Mouse (Mus musculus) heart, embryonic 11.5 days (tissue): ENCODE results near the gene Hdac10. TPM values are rescaled to one million over a fixed set of nuclear protein-coding genes. Genes with fewer than 3 reads are reported as not detected.
A peak's percentile ranks its signal among the peaks of the same experiment; 100 is the strongest.

Source experiments
- ATAC-seq: fragments of 200-750 bp; cut with Nextera tagmentation; replicated peaks from 2 replicates; pipeline ENCODE4 v1.8.0; 2017; ENCODE audit warnings: moderate library complexity; ENCODE audit not compliant: insufficient number of reproducible peaks, low FRiP score, low TSS enrichment
- H3K27ac ChIP-seq: fragments of 300-500 bp; sonication (generic); 2 replicates; pipeline ENCODE4 v1.5.1; 2014; ENCODE audit warnings: mild to moderate bottlenecking, low read depth, low read length
- H3K27me3 ChIP-seq: fragments of 300-500 bp; sonication (generic); 2 replicates; pipeline ENCODE4 v1.6.1; 2014; ENCODE audit warnings: mild to moderate bottlenecking, low read length, mixed read lengths; ENCODE audit not compliant: control insufficient read depth, insufficient read depth
- H3K36me3 ChIP-seq: fragments of 300-500 bp; sonication (generic); 2 replicates; pipeline ENCODE4 v1.6.1; 2014; ENCODE audit warnings: mild to moderate bottlenecking, low read length, moderate library complexity, mixed read lengths; ENCODE audit not compliant: control insufficient read depth, insufficient read depth
- H3K4me1 ChIP-seq: fragments of 300-500 bp; sonication (generic); 2 replicates; pipeline ENCODE4 v1.6.1; 2014; ENCODE audit warnings: low read length; ENCODE audit not compliant: control insufficient read depth, insufficient read depth
- H3K4me2 ChIP-seq: fragments of 300-500 bp; sonication (generic); 2 replicates; pipeline ENCODE4 v1.6.1; 2014; ENCODE audit warnings: mild to moderate bottlenecking, moderate library complexity
- H3K4me3 ChIP-seq: fragments of 300-500 bp; sonication (generic); 2 replicates; pipeline ENCODE4 v1.5.1; 2014; ENCODE audit warnings: low read depth, low read length
- H3K9ac ChIP-seq: fragments of 300-500 bp; sonication (generic); 2 replicates; pipeline ENCODE4 v1.6.1; 2014; ENCODE audit warnings: mild to moderate bottlenecking, low read depth, low read length, moderate library complexity
- H3K9me3 ChIP-seq: fragments of 300-500 bp; sonication (generic); replicated peaks from 2 replicates; pipeline ENCODE4 v1.6.1; 2016; ENCODE audit warnings: low read length; ENCODE audit not compliant: control insufficient read depth
- WGBS: fragments of 180-500 bp; shearing (Covaris S2); extraction: QIAGEN DNeasy Blood & Tissue Kit; methylation state at CpG from one replicate; pipeline ENCODE4 v1.1.7; 2014; ENCODE audit not compliant: insufficient replicate concordance; 5-methylcytosine and 5-hydroxymethylcytosine counted together
- polyA plus RNA-seq: library from polyadenylated mRNA; unstranded; fragments of >200 nt; fragmentation: Nextera tagmentation; extraction: Ambion mirVana; gene quantifications from 2 replicates; pipeline ENCODE4 v1.2.1, GENCODE M21; 2014

The Hdac10 gene
- polyA plus RNA-seq, 1 experiment from 2014 or later = 10.5 TPM

- H3K27ac ChIP-seq = peak within 1 kb of the TSS; percentile 46; the same call in 1 of the 2 replicates
- H3K4me1 ChIP-seq = peaks cover 10% of the 10 kb centered on the region
- ATAC-seq = peak; percentile 90
- H3K27me3 ChIP-seq = no peaks in the 10 kb centered on the region
- no peaks in the 10 kb centered on the region for H3K9me3 ChIP-seq
- peaks cover 16% of the 10 kb centered on the region for H3K36me3 ChIP-seq
- H3K4me2 ChIP-seq = peak within 1 kb of the TSS; percentile 99
- peak within 1 kb of the TSS; percentile 87 for H3K9ac ChIP-seq
- 2% methylated on average over 38 of the region's 38 CpGs for WGBS
- H3K4me3 ChIP-seq = peak within 1 kb of the TSS; percentile 98
Observed at GRCm38 (mm10) chr15:89088607-89089247, 39.8 kb downstream of the Hdac10 start, which contains the start of gene Selenoo. Selenoo (plus strand) TSS chr15:89089084.

GRCm38 (mm10) chr15:89084826-89085225, 43.7 kb downstream of the Hdac10 start:
- no peaks in the 10 kb centered on the region for H3K9me3 ChIP-seq
- WGBS = 90% methylated on average over 2 of the region's 2 CpGs
- H3K36me3 ChIP-seq = peaks cover 31% of the 10 kb centered on the region
- H3K4me3 ChIP-seq = no peak overlapping the region
- H3K27me3 ChIP-seq = no peaks in the 10 kb centered on the region
- no peak overlapping the region for H3K9ac ChIP-seq
- H3K4me2 ChIP-seq = no peak overlapping the region
- H3K4me1 ChIP-seq = peaks cover 7% of the 10 kb centered on the region
- no peak for ATAC-seq
- no peak overlapping the region for H3K27ac ChIP-seq

- Histone ChIP-seq H3K9me3 (no peaks in the 10 kb centered on the region), H3K9ac (no peak overlapping the region), H3K36me3 (peaks cover 31% of the 10 kb centered on the region), H3K27ac (no peak overlapping the region), H3K4me3 (no peak overlapping the region), H3K4me2 (no peak overlapping the region), H3K4me1 (peaks cover 5% of the 10 kb centered on the region; the same call in 1 of the 2 replicates), H3K27me3 (no peaks in the 10 kb centered on the region)
- ATAC-seq = no peak
- 86% methylated on average over 1 of the region's 1 CpGs for WGBS
Observed at GRCm38 (mm10) chr15:89083906-89084305, 44.6 kb downstream of the Hdac10 start.

- Histone ChIP-seq H3K27ac (0 out of 2 replicates have a peak overlapping the region, but pooled peaks have one; percentile 3), H3K9me3 (no peaks in the 10 kb centered on the region), H3K4me3 (no peak overlapping the region), H3K36me3 (peaks cover 11% of the 10 kb centered on the region), H3K4me2 (peak overlapping the region; percentile 95), H3K9ac (peak overlapping the region; percentile 34; the same call in 1 of the 2 replicates), H3K27me3 (no peaks in the 10 kb centered on the region), H3K4me1 (peaks cover 36% of the 10 kb centered on the region)
- WGBS = 62% methylated on average over 9 of the region's 9 CpGs
- ATAC-seq = no peak
Observed at GRCm38 (mm10) chr15:89078208-89078836, 50.2 kb downstream of the Hdac10 start.

GRCm38 (mm10) chr15:89076156-89076731, 52.3 kb downstream of the Hdac10 start:
- Histone ChIP-seq H3K27ac (peak overlapping the region; percentile 96), H3K4me3 (peak overlapping the region; percentile 88), H3K9me3 (no peaks in the 10 kb centered on the region), H3K36me3 (no peaks in the 10 kb centered on the region; the same call in 1 of the 2 replicates), H3K9ac (peak overlapping the region; percentile 91), H3K4me1 (peaks cover 37% of the 10 kb centered on the region), H3K27me3 (peaks cover 2% of the 10 kb centered on the region; the same call in 1 of the 2 replicates), H3K4me2 (peak overlapping the region; percentile 95)
- under 1% methylated on average over 39 of the region's 39 CpGs for WGBS
- peak; percentile 16; the same call in 1 of the 2 replicates for ATAC-seq

GRCm38 (mm10) chr15:89075478-89076147, 52.9 kb downstream of the Hdac10 start:
- Histone ChIP-seq H3K9ac (peak overlapping the region; percentile 91), H3K27ac (peak overlapping the region; percentile 96), H3K4me3 (peak overlapping the region; percentile 88), H3K4me1 (peaks cover 37% of the 10 kb centered on the region), H3K27me3 (peaks cover 2% of the 10 kb centered on the region; the same call in 1 of the 2 replicates), H3K36me3 (no peaks in the 10 kb centered on the region), H3K9me3 (no peaks in the 10 kb centered on the region), H3K4me2 (peak overlapping the region; percentile 95)
- 1% methylated on average over 40 of the region's 59 CpGs for WGBS
- peak; percentile 89 for ATAC-seq

- H3K27ac ChIP-seq = peak within 1 kb of the TSS; percentile 96
- H3K9me3 ChIP-seq = no peaks in the 10 kb centered on the region
- no peak; the same call in 1 of the 2 replicates for ATAC-seq
- peak within 1 kb of the TSS; percentile 88 for H3K4me3 ChIP-seq
- peaks cover 7% of the 10 kb centered on the region for H3K27me3 ChIP-seq
- WGBS = 18% methylated on average over 11 of the region's 11 CpGs
- H3K4me1 ChIP-seq = peaks cover 37% of the 10 kb centered on the region
- no peaks in the 10 kb centered on the region for H3K36me3 ChIP-seq
- peak within 1 kb of the TSS; percentile 91 for H3K9ac ChIP-seq
- peak within 1 kb of the TSS; percentile 95 for H3K4me2 ChIP-seq
Observed at GRCm38 (mm10) chr15:89074613-89075477, 53.7 kb downstream of the Hdac10 start, which contains the start of gene Trabd. Trabd (plus strand) TSS chr15:89075124.
